Mouse (Mus musculus) left cerebral cortex, postnatal 25 days (tissue): ENCODE data around the gene Clca2. TPM values are rescaled to one million over a fixed set of nuclear protein-coding genes. Genes with fewer than 3 reads are reported as not detected.

Experiments
- DNase-seq, 2 experiments: peaks; one replicate each; pipeline ENCODE4 v3.0.0; 2022; ENCODE audit warnings: low spot score in 2 of 2, mixed read lengths in 1 of 2
- intact Hi-C: fragments of 180-260 bp; cut with DNase I; formaldehyde crosslinking; loops from one replicate; pipeline ENCODE4 v1.15.1; 2025
- total RNA-seq, 2 experiments: library from RNA; stranded (reverse); gene quantifications; 2 replicates each; pipeline ENCODE4 v1.2.3; 2021

Clca2 gene
- not detected for total RNA-seq

DNA sequence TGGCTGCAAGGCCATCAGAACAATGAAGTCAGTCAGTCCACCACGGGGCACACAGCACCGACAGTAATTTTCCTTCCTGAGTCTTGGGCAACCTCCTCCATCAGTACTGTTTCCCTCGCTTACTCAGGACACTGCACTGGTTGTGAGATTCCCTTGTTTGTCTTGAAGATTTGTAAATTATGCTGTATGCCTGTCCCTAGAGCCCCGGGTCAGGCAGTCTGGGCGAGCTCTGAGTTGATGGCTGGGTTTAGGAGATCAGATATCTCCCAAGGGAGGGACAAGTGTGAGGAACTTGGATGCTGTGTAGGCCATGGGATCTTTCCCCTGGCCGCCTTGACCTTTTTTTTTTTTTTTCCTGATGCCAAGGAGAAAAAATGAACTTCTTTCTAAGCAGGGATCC, at the start of gene Clca2:
Gene Clca2, minus strand, starts transcription at position 153 of the 400 bp plus-strand sequence.
- no peak for DNase-seq
- intact Hi-C loops: no loop called here

DNA sequence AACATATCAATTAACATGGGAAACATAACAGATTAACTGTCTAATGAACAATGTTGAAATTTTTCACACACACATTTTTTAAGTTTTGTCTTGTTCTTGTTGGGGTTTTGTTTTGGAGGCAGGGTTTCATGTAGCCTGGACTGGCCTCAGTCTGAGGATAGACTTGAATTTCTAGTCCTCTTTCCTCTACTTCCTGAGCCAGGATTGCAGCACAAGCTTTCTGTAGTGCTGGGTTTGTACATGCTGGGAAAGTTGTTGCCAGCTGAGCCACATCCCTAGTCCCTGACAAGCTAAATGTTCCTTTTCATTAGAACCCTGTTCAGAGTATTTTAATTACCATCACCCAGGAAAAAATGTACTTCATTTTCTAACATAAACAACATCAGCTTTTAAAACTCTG, 48.7 kb upstream of the Clca2 start:
- intact Hi-C loops: no loop called here
- no peak for DNase-seq

DNA sequence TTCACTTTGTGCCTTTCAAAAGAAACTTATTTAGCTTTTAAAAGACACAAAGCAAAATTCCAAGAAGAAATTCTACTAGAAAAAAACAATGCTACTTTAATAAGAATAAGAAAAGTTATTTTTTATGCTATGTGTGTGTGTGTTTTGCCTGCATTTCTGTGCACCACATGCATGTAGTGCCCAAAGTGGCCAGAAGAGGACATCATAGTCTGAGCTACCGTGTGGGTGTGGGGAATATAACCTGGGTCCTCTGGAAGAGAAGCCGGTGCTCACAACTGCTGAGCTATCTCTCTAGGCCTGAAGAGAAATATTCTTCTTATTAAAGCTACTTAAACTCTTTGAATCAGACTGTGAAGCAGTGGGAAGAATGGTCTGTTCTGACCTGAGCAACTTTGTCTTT, 48.2 kb upstream of the Clca2 start:
- no peak for DNase-seq
- intact Hi-C loops: no loop called here

DNA sequence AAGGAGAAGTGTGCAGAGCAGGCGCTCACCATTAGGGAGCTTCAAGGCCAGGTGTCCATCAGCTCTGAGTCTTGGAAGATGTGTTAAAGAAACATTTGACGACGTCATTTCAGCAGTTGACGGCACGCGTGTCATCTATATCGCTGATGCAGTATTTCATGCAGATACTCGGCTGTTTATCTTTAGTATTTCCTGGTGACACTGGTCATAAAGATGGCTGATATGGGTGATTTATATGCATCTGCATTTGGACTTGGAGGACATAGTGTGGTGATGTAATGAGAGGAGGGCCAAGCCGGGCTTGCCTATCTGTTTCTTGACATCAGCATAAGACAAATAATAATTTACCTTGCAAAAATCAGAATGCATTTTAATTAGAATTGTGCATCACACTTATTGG, 47.6 kb upstream of the Clca2 start:
- intact Hi-C loops: no loop called here
- DNase-seq: no peak

DNA sequence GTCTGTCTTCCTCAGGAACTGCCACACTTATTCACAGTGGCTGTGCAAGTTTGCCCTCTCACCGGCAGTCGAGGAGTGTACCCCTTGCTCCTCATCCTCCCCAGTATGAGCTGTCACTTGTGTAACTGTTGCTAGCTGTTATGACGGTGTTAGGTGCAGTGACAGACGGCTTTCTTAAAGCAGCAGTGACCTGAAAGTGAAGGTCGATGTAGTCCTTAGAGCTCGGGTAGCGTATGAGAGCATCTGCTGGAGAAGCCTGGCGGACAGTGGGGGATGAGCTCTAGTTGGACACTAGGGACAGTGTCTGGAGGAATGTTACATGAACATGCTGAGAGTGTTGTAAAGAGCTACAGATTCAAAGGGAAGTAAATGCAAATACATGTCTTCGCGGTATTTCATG, 44.6 kb upstream of the Clca2 start:
- intact Hi-C loops: no loop called here

DNA sequence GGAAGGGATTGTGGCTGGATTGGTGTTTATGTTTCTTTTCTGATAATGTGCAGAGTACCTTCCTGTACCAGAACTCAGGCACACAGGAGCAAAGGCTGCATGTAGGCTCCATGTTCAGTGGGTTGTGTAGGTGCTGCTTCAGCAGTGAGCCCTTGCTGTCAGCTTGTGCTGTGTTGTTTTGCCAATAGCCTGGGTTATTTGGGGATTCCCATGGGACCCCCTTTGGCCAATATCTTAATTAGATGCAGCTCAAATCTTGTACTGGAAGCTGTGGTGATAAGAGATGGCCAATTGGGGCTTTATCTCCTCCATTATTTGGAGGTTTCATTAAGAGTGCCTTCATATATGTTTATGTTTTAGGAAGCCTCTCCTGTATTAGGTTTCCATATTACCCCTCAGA, 43.7 kb upstream of the Clca2 start:
- intact Hi-C loops: no loop called here
- DNase-seq: no peak

More for the DNA sequence above, 44.6 kb upstream of the Clca2 start:
- DNase-seq: no peak

DNA sequence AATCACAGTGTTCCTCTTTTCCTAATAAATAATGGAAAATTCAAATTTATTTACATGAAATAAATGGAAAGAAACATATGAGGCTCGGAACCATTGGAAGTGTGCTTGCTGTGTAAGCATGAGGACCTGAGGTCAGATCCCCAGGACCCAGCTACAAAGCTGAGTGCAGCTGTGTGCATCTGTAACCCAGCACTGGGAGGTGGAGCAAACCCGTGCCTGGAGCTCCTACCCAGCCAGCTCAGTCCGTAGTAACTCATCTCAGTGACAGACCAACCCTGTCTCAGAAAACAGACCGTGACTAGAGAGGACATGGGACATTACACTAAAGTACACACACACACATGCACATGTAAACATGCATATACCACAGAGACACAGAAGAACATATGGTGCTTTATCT, 41.0 kb upstream of the Clca2 start:
- intact Hi-C loops: no loop called here
- DNase-seq: no peak

DNA sequence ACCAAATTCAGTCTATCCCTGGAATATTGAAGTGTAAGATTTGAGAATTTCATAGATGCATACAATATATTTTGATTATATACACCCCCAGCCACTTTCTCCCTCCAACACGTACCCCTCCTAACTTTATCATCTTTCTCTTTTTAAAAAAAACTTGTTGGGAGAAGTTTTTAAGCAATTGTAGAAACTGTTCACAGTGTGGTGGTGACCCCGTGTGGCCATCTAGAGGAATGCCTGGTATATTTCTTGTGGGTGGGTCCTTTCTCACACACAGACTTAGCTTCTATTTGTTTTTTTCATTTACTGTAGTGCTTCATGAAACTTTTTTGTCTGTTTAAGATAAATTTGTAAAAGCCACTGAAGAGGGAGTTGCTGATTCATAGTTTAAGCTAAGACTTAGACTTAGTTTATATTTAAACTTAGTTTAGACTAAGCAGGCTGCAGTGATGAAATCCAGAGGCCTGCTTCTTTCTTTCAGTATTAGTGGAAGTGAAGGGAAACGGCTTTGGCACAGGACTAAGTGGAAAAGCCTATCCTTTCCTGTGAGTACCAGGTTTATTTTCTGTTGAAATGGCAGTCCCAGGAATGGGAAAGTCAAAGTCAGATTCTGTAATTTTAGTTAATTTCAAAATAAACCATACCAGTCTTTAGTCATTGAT, 32.1 kb upstream of the Clca2 start:
- intact Hi-C loops: loop anchor here (5.0 kb wide), 1 partner anchor 439 kb away; no protein-coding TSS in a partner anchor
- DNase-seq: peak; percentile 37 to 57

DNA sequence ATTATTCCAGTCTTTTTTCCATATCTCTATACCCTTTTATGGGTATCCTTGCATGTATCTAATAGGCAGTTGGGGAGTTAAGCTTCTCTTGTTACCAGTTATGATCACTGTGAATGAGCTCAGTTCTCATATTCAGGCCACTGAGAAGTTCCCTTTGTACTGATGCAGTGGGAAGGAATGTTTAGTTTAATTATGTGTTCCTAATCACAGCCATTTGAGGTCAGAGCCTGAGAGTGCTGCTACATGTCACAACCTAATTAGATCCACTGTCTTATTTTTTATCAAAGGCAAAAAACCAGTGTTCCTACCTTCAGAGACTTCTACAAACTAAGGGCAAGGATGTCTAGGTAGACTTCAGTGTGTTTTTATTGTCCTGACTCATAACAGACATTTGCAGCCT, 30.1 kb upstream of the Clca2 start:
- intact Hi-C loops: loop anchor here (10.0 kb wide), 1 partner anchor 305 kb away; no protein-coding TSS in a partner anchor
- DNase-seq: no peak

DNA sequence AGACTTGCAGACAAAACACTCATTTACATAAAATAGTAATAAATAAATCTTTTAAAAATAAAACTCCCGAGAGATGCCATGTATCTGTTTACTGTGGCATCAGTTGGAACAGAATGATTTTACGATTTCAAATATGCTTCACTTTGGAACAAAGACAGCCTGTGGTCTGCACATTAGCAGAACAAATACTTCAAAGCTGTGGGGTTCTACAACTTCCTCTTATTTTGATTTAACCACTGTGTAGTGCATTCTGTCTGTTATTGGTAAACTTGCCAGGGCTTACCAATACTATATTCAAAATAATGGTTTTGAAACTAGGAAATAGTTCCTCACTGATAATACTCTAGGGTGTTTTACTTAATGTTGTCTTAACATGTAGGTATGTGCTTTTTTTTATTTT, 27.4 kb upstream of the Clca2 start:
- DNase-seq: no peak
- intact Hi-C loops: loop anchor here (10.0 kb wide), 1 partner anchor 302 kb away; no protein-coding TSS in a partner anchor

DNA sequence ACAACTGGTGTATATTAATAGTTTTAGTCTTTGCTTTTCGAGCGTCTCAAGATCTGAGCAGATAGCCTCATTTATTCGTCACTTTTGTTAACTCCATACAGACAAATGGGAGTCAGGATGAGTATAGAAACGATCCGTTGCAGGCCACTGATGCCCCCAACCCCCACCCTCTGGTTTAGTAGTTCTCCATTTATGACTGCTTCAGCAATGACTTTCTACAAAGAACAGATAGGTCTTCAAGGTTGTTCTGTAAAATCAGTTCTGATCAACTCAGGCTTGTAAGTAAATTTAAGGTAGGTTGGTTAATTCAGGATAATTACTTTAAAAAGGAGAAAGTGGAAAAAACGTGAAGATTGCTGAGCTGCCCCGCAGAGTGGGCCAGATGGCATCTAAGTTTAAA, 20.2 kb upstream of the Clca2 start:
- no peak for DNase-seq
- intact Hi-C loops: no loop called here

DNA sequence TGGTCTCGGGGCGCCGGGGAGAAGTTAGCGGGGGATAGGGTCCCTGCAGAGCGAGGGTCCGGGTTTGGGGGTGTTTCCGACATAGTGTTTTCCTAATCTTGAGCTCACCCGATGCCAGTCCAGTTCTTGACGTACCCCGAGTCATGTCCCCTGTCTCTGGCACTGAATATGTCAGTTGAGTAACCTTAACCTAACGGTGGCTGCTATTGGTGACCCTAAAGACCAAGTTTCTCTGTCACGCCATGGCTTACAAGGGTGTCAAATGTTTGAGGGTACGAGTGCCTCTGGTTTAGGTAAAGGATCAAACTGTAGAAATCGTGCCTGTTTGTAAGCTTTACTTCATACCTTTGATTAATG, 19.7 kb upstream of the Clca2 start:
- DNase-seq: no peak
- intact Hi-C loops: no loop called here

DNA sequence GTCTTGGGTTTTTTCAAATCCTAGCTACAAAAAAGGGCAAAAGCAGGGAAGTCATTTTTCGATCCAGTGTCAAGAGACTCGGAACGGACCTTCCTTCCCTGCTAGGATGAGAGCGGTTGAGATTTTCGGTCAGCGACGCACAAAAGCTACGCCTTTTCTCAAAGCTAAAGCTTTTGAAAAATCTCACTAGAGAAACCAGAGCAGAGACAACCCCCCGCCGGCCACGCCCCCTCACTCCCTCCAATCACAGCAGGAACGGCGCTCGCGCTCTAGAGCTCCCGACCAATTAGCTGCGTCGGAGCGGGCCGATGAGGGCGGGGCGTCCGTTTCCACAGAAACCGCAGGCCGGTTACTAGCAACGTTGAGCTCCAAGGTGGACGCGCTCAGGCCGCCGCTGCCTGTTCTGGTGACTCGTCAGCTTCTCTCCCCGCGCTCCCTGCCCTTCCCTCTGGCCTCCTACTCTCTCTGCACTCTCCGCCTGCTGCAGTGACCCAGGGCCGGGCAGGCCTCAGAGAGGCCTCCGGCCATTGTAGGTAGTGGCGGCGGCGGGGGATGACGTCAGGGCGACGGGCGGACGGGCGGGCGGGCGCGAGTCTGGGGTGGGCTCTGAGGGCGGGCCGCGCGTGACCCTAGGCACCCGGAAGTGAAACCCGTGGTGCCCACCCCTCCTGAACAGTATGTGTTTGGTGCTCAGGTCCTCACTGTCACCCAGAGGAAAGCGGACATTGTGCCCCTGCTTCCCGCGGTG, 19.2 kb upstream of the Clca2 start, which contains the start of gene Odf2l:
Gene Odf2l, plus strand, starts transcription at position 335 of the 748 bp plus-strand sequence.
- intact Hi-C loops: no loop called here
- DNase-seq: peak; percentile 98 to 99

DNA sequence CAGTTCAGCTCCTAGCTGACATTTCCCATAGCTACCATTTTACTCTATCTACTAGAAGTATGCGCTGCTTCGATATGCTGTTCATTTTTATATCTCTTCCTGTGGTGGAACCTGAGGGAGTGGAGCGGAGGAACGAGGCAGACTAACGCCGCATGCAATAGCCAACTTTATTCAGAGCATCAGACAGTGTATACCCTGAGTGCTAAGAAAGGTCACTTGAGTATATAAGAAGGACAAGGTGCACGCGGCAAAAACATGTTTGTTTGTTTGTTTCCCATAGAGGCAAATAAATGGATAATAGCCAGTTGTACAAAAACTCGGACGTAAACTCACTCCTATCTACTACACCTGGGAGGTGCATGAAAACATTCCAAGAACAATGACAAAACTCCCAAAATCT, 18.4 kb upstream of the Clca2 start:
- intact Hi-C loops: no loop called here

DNA sequence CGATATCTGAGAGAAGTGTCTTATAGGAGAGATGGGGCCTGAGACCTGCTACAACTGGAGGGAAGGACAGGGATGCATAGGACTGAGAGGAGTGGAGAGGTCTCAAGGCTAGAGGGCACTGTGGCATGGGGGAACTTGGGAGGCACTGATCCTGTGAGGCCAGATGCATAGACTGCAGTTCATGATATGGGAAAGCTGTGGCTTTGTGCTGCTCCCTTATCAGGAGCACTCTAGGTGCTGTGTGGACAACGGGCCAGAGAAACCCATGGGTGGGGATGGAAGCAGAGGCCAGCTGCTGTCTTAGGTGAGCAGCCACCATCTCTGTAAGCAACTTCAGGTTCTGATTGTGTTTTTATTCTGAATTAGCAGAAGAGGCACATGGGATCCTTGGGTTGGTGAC, 15.9 kb upstream of the Clca2 start:
- DNase-seq: no peak
- intact Hi-C loops: no loop called here

More for the DNA sequence above, 18.4 kb upstream of the Clca2 start:
- no peak for DNase-seq

DNA sequence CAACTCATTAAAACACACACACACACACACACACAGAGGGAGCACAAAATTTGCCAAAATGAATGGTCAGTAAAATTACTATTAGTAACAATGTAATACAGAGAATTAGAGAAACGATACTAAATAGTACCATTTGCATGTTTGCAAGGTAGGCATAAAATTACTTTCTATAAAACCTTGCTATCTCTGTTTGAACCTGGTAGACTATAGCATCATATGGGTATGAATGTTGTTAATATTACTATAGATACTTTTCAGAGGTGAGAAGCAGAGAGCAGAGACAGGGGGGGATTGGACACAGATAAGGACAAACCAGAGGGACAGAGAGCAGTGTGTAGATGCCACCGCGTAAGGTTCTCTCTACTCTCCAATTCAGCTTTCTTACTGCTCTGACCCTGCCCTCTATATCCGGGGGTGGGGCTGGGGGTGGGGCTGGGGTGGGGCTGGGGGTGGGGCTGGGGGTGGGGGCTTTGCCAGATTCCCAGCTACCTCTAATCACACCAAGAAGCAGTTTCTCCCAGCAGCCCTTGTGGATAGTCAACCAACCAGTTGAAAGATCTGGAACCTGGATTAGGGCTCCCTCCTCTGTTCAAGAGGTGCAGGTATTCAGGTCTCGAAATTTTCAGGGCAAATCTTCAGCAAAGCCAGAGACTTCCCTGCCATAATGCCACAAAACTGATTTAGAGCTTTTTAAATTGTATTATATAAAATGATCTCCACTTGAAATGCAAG, 6.7 kb upstream of the Clca2 start:
- intact Hi-C loops: no loop called here
- DNase-seq: no peak

DNA sequence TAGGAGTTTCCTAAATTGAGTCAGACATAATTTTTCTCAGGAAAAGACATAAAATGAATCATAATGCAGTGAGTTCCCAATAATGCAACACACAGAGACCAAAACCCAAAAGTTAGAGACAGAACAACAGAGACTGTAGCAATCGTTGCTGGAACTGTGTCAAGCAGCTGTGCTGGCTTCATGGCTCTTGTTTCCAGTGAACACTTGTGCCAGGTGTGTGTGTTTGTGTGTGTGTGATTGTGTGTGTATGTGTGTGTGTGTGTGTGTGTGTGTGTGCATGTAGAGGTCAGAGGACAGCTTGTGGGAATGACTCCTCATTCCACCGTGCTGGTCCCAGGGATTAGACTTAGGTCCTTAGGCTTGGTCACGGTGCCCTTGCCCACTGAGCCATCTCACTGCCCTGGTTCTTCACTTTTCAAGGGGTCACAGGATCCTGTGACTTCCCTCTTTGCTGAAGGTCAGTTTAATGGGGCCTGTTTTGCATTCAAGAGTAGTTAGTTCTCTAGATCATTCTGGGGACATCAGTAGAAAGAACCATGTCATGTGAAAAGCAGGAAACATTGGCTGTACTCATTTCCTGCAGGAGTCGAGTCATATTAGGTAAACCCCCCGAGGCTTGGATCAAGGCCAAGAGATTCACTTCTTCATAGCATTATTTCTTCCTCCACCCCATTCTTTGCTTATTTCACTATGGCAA, 6.0 kb upstream of the Clca2 start:
- intact Hi-C loops: no loop called here
- DNase-seq: no peak

DNA sequence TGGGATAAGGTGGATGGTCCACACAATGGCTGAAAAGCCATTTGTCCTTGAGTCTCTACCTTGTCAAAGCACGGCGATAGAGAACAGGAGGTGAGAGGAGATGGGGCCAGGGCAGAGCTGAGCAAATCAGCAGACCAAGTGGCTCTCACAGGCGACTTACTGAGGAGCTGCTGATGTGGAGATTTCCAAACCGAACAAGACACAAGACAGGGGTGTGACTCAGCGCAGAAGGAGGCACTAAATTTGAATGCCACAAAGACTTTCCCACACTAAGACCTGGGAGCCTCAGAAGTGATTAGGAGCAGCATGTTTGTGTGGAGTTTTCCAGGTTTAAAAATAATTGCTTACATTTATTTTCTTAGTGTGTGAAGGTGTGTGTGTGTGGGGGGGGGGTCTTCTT, 4.5 kb upstream of the Clca2 start:
- DNase-seq: peak in 1 of 2 experiments; percentile 39
- intact Hi-C loops: no loop called here

DNA sequence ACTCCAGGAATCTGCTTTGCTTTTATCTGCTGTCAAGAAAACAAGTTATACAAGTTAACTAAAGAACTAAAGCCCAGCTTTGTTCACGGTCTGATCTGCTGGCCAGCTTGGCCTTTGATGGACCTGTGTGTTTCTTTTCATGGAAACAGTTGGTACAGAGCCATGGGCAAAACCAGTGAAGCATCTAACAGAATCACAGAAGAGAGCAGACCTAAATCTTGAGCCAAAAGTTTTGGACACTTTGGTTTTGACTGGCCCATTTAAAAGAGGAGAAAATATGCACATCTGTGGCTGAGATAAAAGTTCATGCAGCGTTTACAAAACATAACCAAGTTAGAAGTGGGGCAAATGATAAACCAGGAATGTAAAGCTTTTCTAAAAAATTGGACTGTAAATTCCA, 4.1 kb upstream of the Clca2 start:
- no peak for DNase-seq
- intact Hi-C loops: no loop called here
